Mouse (Mus musculus) heart, postnatal 14 days (tissue): Measurements from ENCODE around the gene Col13a1. TPM values are rescaled to one million over a fixed set of nuclear protein-coding genes. Genes with fewer than 3 reads are reported as not detected.

Source experiments
- DNase-seq, 2 experiments: peaks; one replicate each; pipeline ENCODE4 v3.0.0; 2021 to 2022
- intact Hi-C: fragments of 180-260 bp; cut with DNase I; formaldehyde crosslinking; loops from one replicate; pipeline ENCODE4 v1.15.1; 2025
- total RNA-seq, 2 experiments: library from RNA; stranded (reverse); gene quantifications; 2 replicates each; pipeline ENCODE4 v1.2.3; 2021

The Col13a1 gene
- total RNA-seq, 2 experiments from 2014 or later: 1.3 to 1.8 TPM

- no peak for DNase-seq
- intact Hi-C loops: loop anchor here (5.0 kb wide), 2 partner anchors 140 to 220 kb away; partner anchors contain the start of gene Col13a1
These were observed 141.6 kb downstream of the Col13a1 start for GRCm38 (mm10) chr10:61837286-61837685.

DNA sequence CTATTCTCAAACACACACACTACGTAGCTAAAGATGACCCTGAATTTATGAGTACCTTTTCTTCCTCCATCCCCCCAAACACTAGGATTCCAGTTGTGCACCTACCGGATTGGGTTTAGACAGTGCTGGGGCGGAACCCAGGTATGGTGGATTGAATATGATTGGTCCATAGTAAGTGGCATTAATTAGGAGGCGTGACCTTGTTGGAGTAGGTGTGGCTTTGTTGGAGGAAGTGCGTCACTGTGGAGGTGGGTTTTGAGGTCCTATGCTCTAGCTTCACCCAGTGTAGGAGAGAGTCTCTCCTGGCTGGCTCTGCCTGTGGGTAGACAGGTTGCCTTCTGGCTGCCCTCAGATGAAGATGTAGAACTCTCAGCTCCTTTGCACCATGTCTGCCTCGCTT is 144.6 kb downstream of the Col13a1 start:
- no peak for DNase-seq
- intact Hi-C loops: no loop called here

- intact Hi-C loops: no loop called here
- DNase-seq: no peak
These were observed 146.2 kb downstream of the Col13a1 start for GRCm38 (mm10) chr10:61832713-61833112.

- intact Hi-C loops: no loop called here
- DNase-seq: no peak
These were observed 147.2 kb downstream of the Col13a1 start for GRCm38 (mm10) chr10:61831741-61832140.

DNA sequence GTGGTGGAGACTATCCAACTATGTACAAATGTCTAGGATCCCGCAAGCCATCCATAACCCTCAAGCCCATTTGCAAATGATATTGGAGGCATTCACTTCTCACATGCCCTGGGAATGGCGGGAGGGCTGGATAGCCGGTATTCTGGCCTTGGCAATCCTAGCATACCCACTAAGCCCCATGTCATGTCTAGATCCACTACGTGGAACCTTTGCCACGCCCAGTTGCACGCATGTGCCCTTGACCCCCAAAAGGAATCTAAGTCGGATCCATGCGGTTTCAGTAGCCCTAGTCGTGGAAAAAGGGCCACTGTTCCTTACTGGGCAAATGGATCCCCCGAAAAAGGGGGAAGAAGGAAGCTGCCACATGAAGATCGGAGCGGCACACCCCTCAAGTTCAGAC is 147.7 kb downstream of the Col13a1 start:
- no peak for DNase-seq
- intact Hi-C loops: no loop called here

- intact Hi-C loops: no loop called here
- DNase-seq: no peak
These were observed 148.1 kb downstream of the Col13a1 start for GRCm38 (mm10) chr10:61830817-61831216.

GRCm38 (mm10) chr10:61829046-61829445 is 149.9 kb downstream of the Col13a1 start:
- intact Hi-C loops: no loop called here
- DNase-seq: no peak

DNA sequence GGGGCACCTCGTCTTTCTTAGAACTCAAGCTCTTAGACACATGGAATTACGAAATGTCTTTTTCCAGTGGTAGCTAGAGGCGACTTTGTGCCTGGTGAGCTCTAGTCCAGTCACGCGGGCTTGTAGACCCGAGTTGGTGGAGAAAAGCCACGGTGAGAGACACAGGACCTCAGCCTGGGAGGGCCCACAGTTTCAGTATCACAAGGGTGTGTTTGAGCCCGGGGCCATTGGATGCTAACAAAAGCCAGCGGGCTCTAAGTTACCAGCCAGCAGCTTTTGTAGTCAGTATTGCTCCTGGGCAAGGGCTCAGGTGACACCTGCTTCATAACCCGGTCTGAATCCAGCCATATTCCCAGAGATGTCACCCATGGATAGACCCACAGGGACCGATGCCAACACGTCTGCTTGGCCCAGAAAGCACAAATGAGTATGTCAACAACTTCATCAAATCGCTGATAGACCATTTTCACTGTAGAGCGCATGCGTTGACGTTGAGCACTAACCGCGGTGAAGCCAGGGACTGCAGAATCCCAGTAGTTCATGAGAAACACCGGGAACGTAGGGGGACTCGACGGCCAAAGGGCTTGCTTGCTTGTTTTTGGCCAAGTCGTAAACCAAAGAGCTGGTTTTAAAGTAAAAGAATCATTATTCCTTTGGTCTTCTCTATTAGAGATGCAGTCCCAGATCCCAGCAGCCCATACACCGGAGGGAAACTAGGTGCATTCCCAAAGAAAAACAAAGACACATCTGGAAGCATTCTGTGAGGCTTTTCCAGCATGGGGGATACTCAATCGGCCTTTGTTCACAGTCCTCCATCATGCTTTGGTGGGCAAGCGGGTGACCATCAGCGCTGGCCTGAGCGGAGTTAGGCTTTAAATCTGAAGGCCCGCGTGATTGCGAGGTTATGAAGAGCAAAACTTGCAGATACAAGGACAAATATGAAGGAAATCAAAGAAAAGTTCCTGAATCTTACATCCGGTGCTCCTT is 150.7 kb downstream of the Col13a1 start:
- intact Hi-C loops: no loop called here
- DNase-seq: no peak

DNA sequence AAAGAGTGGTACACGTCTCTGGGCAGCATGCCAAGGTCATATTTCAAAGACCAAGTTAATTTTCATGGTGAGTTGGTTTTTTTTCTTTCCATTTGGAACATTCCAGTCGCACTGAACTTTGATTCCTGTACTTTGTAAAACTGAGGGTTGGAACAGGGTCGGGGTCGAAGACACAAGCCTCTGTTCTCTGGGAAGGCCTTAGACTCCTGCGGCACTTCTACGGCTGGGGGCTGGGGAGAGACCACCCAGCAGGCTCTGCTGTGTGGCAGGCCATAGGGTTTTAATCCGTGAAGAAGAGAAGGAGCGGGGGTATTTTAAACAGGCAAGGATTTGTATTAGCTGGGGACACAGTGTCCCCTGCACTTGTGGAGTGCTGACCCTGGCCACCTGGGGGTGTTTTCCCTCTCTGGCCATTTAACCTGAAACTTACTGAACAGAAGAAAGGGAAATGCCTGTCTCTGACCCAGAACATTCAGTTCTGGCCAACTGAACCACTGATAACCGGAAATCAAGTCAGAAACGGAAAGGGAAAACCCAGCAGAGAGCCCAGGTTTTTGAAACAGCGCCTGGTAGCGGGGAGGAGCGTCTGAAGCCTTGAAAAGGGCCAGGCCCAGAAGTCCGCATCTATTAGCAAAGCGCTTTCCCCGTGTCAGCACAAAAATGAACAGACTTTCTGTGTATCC is 152.0 kb downstream of the Col13a1 start:
- DNase-seq: no peak
- intact Hi-C loops: no loop called here

DNA sequence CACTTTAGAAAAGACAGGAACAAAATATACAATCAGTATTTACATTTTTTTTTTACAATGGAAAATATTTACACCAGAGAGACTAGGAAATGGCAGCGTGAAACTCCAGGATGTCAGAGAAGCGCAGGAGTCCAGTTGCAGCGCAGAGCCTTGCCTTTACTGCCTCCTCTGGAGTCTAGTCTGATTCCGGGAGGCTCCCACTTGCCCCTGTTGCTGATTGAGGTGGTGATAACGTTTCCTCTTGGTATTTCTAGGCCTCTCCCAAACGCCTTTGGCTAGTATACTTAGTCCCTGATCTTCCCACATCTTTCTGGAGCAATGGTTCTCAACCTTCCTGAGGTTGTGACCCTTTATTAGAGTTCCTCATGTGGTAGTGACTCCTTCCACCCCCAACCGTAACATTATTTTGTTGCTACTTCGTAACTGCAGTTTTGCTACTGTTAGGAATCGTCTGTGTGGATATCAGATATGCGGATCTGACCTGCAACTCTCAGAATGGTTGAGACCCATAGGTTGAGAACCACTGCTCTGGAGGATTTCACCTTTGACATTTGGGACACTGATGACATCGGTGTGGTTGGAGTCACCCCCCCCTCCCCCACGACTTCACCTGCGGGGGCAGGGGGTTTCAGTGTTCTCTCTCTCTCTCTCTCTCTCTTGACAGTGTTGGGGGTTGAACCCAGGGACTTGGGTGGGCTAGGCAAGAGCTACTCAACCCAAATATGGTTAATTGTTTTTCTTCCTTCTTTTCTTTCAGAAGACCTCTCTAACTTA is 152.7 kb downstream of the Col13a1 start:
- intact Hi-C loops: no loop called here
- DNase-seq: no peak

DNA sequence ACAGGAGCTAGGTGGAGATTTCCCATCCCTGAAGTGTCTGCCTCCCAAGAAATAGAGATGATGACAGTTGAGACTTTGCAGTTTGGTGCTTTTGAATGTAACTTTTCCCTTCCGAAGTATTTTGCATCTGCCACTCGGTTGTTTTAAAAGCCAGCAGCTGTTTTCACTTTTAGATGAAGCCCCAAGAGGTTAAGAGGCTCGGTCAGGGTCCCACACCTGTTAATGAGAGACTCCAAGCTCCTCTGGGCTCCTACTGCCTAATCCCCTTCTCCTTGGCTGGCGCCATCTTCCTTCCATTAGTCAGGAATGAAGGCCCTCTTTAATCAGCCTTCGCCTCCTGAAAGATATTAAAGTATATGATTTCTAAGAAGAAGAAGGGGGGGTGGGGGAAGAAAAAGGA is 153.4 kb downstream of the Col13a1 start:
- no peak for DNase-seq
- intact Hi-C loops: no loop called here

- intact Hi-C loops: no loop called here
- no peak for DNase-seq
These were observed 155.2 kb downstream of the Col13a1 start for GRCm38 (mm10) chr10:61823731-61824115.

DNA sequence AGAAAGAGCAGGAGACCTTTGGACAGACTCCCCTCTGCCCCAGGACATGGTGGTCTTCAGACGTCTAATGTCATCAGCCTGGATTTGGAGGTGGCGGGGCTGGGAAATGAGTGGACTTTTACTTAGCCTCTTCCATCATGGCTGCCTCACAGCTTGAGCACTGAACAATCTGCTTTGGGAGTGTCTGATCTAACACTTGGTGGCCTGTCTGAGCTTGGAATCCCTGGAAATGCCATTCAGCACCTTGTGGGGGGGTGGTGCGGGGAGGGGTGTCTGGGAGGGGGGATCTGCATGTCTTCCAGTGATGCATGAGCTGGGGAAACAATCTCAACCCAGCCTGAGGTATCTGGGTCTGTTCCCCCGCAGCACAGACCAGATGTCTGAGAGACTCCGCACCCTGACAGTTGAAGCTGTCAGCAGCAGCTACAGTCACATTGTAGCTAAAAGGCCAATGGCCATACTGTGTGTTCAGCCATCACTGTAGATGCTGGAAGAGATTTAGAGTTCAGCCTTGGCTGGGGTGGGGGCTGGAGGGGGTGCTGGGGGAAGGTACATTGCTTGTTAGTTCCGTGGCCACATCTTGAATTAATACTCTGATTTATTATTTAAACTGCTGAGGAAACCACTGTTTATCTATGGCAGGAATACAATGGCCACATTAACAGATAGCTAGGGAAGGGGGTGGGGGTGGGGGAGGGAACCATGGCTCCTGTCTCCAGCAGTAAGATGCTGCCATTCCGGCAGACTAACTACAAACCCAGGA is 155.8 kb downstream of the Col13a1 start:
- intact Hi-C loops: no loop called here
- no peak for DNase-seq

DNA sequence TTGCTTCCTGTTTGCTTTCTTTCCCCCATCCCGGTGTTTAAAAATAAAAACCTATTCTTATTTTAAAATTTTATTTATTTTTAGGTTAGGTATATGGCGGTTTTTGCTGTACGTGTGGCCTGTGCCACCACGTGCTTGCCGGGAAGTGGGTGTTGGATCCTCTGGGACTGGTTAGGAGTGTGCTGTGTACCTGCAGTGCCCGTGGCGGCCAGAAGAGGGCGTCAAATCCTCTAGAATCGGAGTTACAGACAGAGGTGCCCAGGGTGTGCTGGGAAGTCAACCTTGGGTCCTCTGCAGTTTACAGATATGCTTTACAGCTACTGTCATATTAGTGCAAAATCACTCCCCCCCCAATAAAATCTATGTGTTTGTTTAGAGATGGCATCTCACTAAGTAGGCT is 158.9 kb downstream of the Col13a1 start:
- intact Hi-C loops: no loop called here
- no peak for DNase-seq

DNA sequence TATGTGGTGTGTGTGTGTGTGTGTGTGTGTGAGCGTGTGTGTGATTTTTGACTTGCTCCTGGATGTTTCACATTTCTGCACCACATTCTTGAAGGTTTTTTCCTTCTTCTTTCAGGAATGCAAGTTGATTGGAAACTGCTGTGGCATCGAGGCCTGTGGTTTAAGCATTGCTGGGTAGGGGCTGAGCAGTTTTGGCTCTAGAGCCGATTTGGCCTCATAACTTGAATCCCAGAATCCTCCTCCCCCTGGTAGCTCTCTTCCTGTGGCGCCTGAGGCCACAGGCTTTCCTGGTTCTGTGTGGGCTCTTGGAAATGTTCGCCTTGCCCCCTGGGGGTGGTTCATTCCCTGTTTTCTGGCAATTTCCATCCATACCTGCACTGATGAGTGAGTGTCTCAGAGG is 166.9 kb downstream of the Col13a1 start:
- no peak for DNase-seq
- intact Hi-C loops: no loop called here

DNA sequence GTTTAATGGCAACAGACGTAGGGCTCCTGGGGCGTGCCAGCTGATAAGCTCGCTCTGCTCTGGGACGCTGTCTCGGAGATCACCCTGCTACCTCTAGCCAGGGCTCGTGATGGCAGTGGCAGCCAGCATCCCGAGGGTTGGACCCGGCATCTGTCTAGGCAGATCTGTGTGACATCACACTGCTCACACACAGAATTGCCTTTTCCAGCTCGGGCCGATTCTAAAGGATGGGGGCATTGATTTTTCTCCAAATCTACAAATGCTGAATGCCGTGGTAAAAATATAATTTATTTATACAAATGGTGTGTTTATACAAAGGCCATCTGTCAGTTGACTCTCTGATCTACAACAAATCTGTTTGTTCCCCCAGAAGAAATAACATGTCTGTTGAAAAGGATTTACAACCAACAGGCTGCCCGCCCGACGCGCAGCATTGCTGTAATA is 180.8 kb downstream of the Col13a1 start:
- intact Hi-C loops: no loop called here
- DNase-seq: no peak

- intact Hi-C loops: no loop called here
- no peak for DNase-seq
These were observed 183.4 kb downstream of the Col13a1 start for GRCm38 (mm10) chr10:61795458-61795857.

GRCm38 (mm10) chr10:61794971-61795370 is 183.9 kb downstream of the Col13a1 start:
- no peak for DNase-seq
- intact Hi-C loops: no loop called here

GRCm38 (mm10) chr10:61793015-61793414 is 185.9 kb downstream of the Col13a1 start:
- DNase-seq: no peak

DNA sequence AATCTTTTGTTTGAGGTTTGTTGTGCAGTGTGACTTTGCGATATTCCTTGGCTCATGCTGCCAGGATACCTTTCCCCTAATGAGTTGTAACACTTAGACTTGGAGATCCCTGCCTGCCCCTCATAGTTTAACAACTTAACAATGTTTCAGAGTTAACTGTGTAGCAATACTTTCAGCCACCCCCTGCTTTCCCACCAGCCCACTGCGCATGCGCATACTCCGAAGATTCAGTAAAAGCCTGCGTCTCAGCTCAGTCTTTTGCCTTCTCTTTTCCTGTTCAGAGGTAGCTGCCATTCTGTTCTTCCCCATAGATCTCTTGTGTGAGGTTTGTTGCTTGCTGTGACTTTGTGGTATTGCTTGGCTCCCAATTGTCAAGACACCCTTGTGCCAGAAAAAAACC is 190.4 kb downstream of the Col13a1 start:
- no peak for DNase-seq
- intact Hi-C loops: no loop called here

More at GRCm38 (mm10) chr10:61793015-61793414, 185.9 kb downstream of the Col13a1 start:
- intact Hi-C loops: no loop called here
